Comparison of ENCODE assay signal across 8 mouse cellular contexts in genomic region chr9:96364141-96364838, GRCm38 (mm10). TPM values are rescaled to one million over a fixed set of nuclear protein-coding genes. Genes with fewer than 3 reads are reported as not detected.
DNase-seq lines count a peak whose midpoint lies in the region; ATAC-seq and TF ChIP-seq lines count a peak whose summit lies in the region.

Gene Atp1b3, minus strand, starts transcription at chr9:96364442.

- TF ChIP-seq CTCF in E14TG2a.4 (conservative IDR thresholded peaks at IDR 0.05; ENCODE audit: low read length) = no peak
- peak; percentile 12; the same call in 1 of the 2 replicates for TF ChIP-seq CTCF in liver, postnatal 0 days (IDR thresholded peaks at IDR 0.05; ENCODE audit: low read depth)

- peaks cover 29% of the 10 kb centered on the region for H3K36me3 ChIP-seq in E14TG2a.4 (ENCODE audit: insufficient read depth, low read length)
- no peaks in the 10 kb centered on the region for H3K36me3 ChIP-seq in forebrain, embryonic 13.5 days (ENCODE audit: poor library complexity, severe bottlenecking)
- 0 out of 2 replicates have a peak, but pooled peaks cover 2% of the 10 kb centered on the region for H3K36me3 ChIP-seq in liver, postnatal 0 days (replicated peaks; ENCODE audit: insufficient read depth, low read length)
- no peaks in the 10 kb centered on the region for H3K36me3 ChIP-seq in neural tube, embryonic 14.5 days (ENCODE audit: control insufficient read depth, insufficient read depth, low read length)

- H3K9ac ChIP-seq in forebrain, embryonic 13.5 days = peak within 1 kb of the TSS; percentile 94
- peak within 1 kb of the TSS; percentile 78 for H3K9ac ChIP-seq in liver, postnatal 0 days (replicated peaks)
- H3K9ac ChIP-seq in neural tube, embryonic 14.5 days (replicated peaks; ENCODE audit: low read depth, low read length) = peak within 1 kb of the TSS; percentile 79

- no peaks in the 10 kb centered on the region for H3K27me3 ChIP-seq in E14TG2a.4 (ENCODE audit: insufficient read depth, low read length)
- no peaks in the 10 kb centered on the region for H3K27me3 ChIP-seq in forebrain, embryonic 13.5 days
- no peaks in the 10 kb centered on the region for H3K27me3 ChIP-seq in liver, postnatal 0 days (ENCODE audit: insufficient read depth, low read length)
- no peaks in the 10 kb centered on the region for H3K27me3 ChIP-seq in neural tube, embryonic 14.5 days (ENCODE audit: control insufficient read depth, insufficient read depth, low read length)

- H3K4me3 ChIP-seq in E14TG2a.4 (replicated peaks; ENCODE audit: low read length) = peak within 1 kb of the TSS; percentile 91
- peak within 1 kb of the TSS; percentile 85 for H3K4me3 ChIP-seq in forebrain, embryonic 13.5 days
- peak within 1 kb of the TSS; percentile 68 for H3K4me3 ChIP-seq in liver, postnatal 0 days (ENCODE audit: low read depth, low read length)
- H3K4me3 ChIP-seq in neural tube, embryonic 14.5 days (ENCODE audit: low read depth, low read length) = peak within 1 kb of the TSS; percentile 83

- WGBS in forebrain, embryonic 13.5 days = under 1% methylated on average over 71 of the region's 81 CpGs
- 1% methylated on average over 76 of the region's 81 CpGs for WGBS in large intestine, adult 2 months
- WGBS in liver, postnatal 0 days (ENCODE audit: insufficient replicate concordance) = under 1% methylated on average over 50 of the region's 81 CpGs
- under 1% methylated on average over 68 of the region's 81 CpGs for WGBS in neural tube, embryonic 14.5 days

- H3K4me2 ChIP-seq in forebrain, embryonic 13.5 days = peak within 1 kb of the TSS; percentile 76
- peak within 1 kb of the TSS; percentile 66 for H3K4me2 ChIP-seq in liver, postnatal 0 days (ENCODE audit: low read depth, low read length)
- peak within 1 kb of the TSS; percentile 65 for H3K4me2 ChIP-seq in neural tube, embryonic 14.5 days (ENCODE audit: low read depth, low read length)

- peak; percentile 97 for DNase-seq in c-Kit-positive CD71-positive TER-119-positive erythroid progenitor cells, embryonic 14.5 days (ENCODE audit: low spot score)
- DNase-seq in heart, postnatal 10 days = peak; percentile 100
- peak; percentile 84 for DNase-seq in large intestine, adult 2 months (ENCODE audit: low read depth, low spot score)
- peak; percentile 100 for DNase-seq in liver, postnatal 0 days
- peak; percentile 100 for DNase-seq in testis, postnatal 10 days (ENCODE audit: low spot score)

- TF ChIP-seq EP300 in liver, postnatal 0 days (IDR thresholded peaks at IDR 0.05; ENCODE audit: low read depth) = no peak

- H3K4me1 ChIP-seq in E14TG2a.4 (replicated peaks; ENCODE audit: low read depth, low read length) = peaks cover 38% of the 10 kb centered on the region
- peaks cover 30% of the 10 kb centered on the region for H3K4me1 ChIP-seq in forebrain, embryonic 13.5 days
- peaks cover 20% of the 10 kb centered on the region for H3K4me1 ChIP-seq in liver, postnatal 0 days (ENCODE audit: insufficient read depth)
- H3K4me1 ChIP-seq in neural tube, embryonic 14.5 days (ENCODE audit: control insufficient read depth, insufficient read depth, low read length) = peaks cover 22% of the 10 kb centered on the region

- peaks cover 5% of the 10 kb centered on the region; the same call in 1 of the 2 replicates for H3K9me3 ChIP-seq in E14TG2a.4 (ENCODE audit: low read length)
- no peaks in the 10 kb centered on the region for H3K9me3 ChIP-seq in forebrain, embryonic 13.5 days (replicated peaks)
- H3K9me3 ChIP-seq in liver, postnatal 0 days (ENCODE audit: low read length) = no peaks in the 10 kb centered on the region
- no peaks in the 10 kb centered on the region for H3K9me3 ChIP-seq in neural tube, embryonic 14.5 days (ENCODE audit: control insufficient read depth, low read length)

- peak within 1 kb of the TSS; percentile 94 for H3K27ac ChIP-seq in forebrain, embryonic 13.5 days
- H3K27ac ChIP-seq in liver, postnatal 0 days (ENCODE audit: low read depth) = peak within 1 kb of the TSS; percentile 93
- peak within 1 kb of the TSS; percentile 85 for H3K27ac ChIP-seq in neural tube, embryonic 14.5 days (ENCODE audit: low read depth, low read length)

- intact Hi-C loops in heart, postnatal 10 days (cut with DNase I) = no loop called here

- peak; percentile 97 for ATAC-seq in forebrain, embryonic 13.5 days
- peak; percentile 97 for ATAC-seq in liver, postnatal 0 days
- peak; percentile 98 for ATAC-seq in neural tube, embryonic 14.5 days (ENCODE audit: low read depth)

RNA-seq across cellular contexts. Expression of gene Atp1b3, which starts in this region (rescaled TPM):
- 156 and 158 TPM in 2 replicates for polyA plus RNA-seq in forebrain, embryonic 13.5 days (2015; fragmentation: Nextera tagmentation; extraction: Ambion mirVana)
- 10 to 100 TPM; 74.1 to 76.5 TPM for total RNA-seq in heart, postnatal 10 days (2021)
- 32.7 and 35.4 TPM in 2 replicates for polyA plus RNA-seq in large intestine, adult 2 months (2012; rRNA removed)
- 60.3 and 60.6 TPM in 2 replicates for polyA plus RNA-seq in liver, postnatal 0 days (2015; fragmentation: Nextera tagmentation; extraction: Ambion mirVana)
- 168 and 198 TPM in 2 replicates for polyA plus RNA-seq in neural tube, embryonic 14.5 days (2014; fragmentation: Nextera tagmentation; extraction: Ambion mirVana)

Comparison
In these comparisons a context has a peak if more than half of its experiments do, and no peak if none do; other contexts are left out.
1. Peak in every context shown above with its lines: DNase-seq, ATAC-seq, H3K4me3 ChIP-seq and H3K27ac ChIP-seq.